Mouse (Mus musculus): ENCODE data around the gene Gm10334. TPM values are rescaled to one million over a fixed set of nuclear protein-coding genes. Genes with fewer than 3 reads are reported as not detected.
"Not testable (repeated sequence)": the region's sequence is repeated elsewhere in the genome, so short reads cannot be mapped to it uniquely, and the experiment has no call there.

Gm10334 gene
- 1.2 TPM in 1 of 2 replicates, not detected in the other for polyA plus RNA-seq (2014; fragmentation: Nextera tagmentation; extraction: Ambion mirVana)

- not testable (repeated sequence) for H3K9me3 ChIP-seq (ENCODE audit: control insufficient read depth, low read depth, low read length); H3K4me3 ChIP-seq (ENCODE audit: low read depth, low read length); H3K27me3 ChIP-seq (ENCODE audit: control insufficient read depth, insufficient read depth, low read length); H3K4me1 ChIP-seq (ENCODE audit: control insufficient read depth, insufficient read depth, low read length); H3K9ac ChIP-seq (replicated peaks; ENCODE audit: low read depth, low read length); ATAC-seq (ENCODE audit: insufficient number of reproducible peaks, insufficient read depth, low FRiP score, low read depth); H3K4me2 ChIP-seq (replicated peaks; ENCODE audit: low read depth, low read length); H3K27ac ChIP-seq (ENCODE audit: low read length); H3K36me3 ChIP-seq (ENCODE audit: control insufficient read depth, insufficient read depth, low read length)
These were observed at the start of gene Gm10334 for GRCm38 (mm10) chr6:41446045-41446444. TSS of gene Gm10334 (minus strand) at chr6:41446145.

GRCm38 (mm10) chr6:41458632-41459031 lies 12.7 kb upstream of the Gm10334 start, which contains the start of gene Prss1:
TSS of gene Prss1 (plus strand) at chr6:41458932.
- not testable (repeated sequence) for H3K9ac ChIP-seq (replicated peaks; ENCODE audit: low read depth, low read length); H3K27ac ChIP-seq (ENCODE audit: low read length); H3K4me3 ChIP-seq (ENCODE audit: low read depth, low read length); H3K9me3 ChIP-seq (ENCODE audit: control insufficient read depth, low read depth, low read length); ATAC-seq (ENCODE audit: insufficient number of reproducible peaks, insufficient read depth, low FRiP score, low read depth); H3K4me1 ChIP-seq (ENCODE audit: control insufficient read depth, insufficient read depth, low read length); H3K4me2 ChIP-seq (replicated peaks; ENCODE audit: low read depth, low read length); H3K27me3 ChIP-seq (ENCODE audit: control insufficient read depth, insufficient read depth, low read length); H3K36me3 ChIP-seq (ENCODE audit: control insufficient read depth, insufficient read depth, low read length)

- H3K4me1 ChIP-seq (ENCODE audit: control insufficient read depth, insufficient read depth, low read length); H3K4me2 ChIP-seq (replicated peaks; ENCODE audit: low read depth, low read length); H3K27ac ChIP-seq (ENCODE audit: low read length); H3K9ac ChIP-seq (replicated peaks; ENCODE audit: low read depth, low read length); ATAC-seq (ENCODE audit: insufficient number of reproducible peaks, insufficient read depth, low FRiP score, low read depth); H3K9me3 ChIP-seq (ENCODE audit: control insufficient read depth, low read depth, low read length); H3K36me3 ChIP-seq (ENCODE audit: control insufficient read depth, insufficient read depth, low read length); H3K4me3 ChIP-seq (ENCODE audit: low read depth, low read length); H3K27me3 ChIP-seq (ENCODE audit: control insufficient read depth, insufficient read depth, low read length): not testable (repeated sequence)
- WGBS = 100% methylated on average over 1 of the region's 2 CpGs
These were observed 3.7 kb downstream of the Gm10334 start for GRCm38 (mm10) chr6:41442261-41442660.

Other genes with a start within 250 kb of the Gm10334 start
- not detected in 2 replicates for gene Try4, start 143.9 kb downstream of the Gm10334 start, polyA plus RNA-seq (2014; fragmentation: Nextera tagmentation; extraction: Ambion mirVana)
- 2.9 TPM in 1 of 2 replicates, not detected in the other for gene Try5, start 129.3 kb downstream of the Gm10334 start, polyA plus RNA-seq (2014; fragmentation: Nextera tagmentation; extraction: Ambion mirVana)
- 5.0 TPM in 1 of 2 replicates, not detected in the other for gene Try10, start 92.0 kb downstream of the Gm10334 start, polyA plus RNA-seq (2014; fragmentation: Nextera tagmentation; extraction: Ambion mirVana)
- gene Prss3, start 68.5 kb downstream of the Gm10334 start, polyA plus RNA-seq (2014; fragmentation: Nextera tagmentation; extraction: Ambion mirVana) = 1.2 TPM in 1 of 2 replicates, not detected in the other
- 0.69 TPM in 1 of 2 replicates, not detected in the other for gene Gm5771, start 53.8 kb downstream of the Gm10334 start, polyA plus RNA-seq (2014; fragmentation: Nextera tagmentation; extraction: Ambion mirVana)
- gene Prss1, start 12.8 kb upstream of the Gm10334 start, polyA plus RNA-seq (2014; fragmentation: Nextera tagmentation; extraction: Ambion mirVana) = 3.3 TPM in 1 of 2 replicates, not detected in the other
- gene Prss2, start 75.6 kb upstream of the Gm10334 start, polyA plus RNA-seq (2014; fragmentation: Nextera tagmentation; extraction: Ambion mirVana) = 6.5 TPM in 1 of 2 replicates, not detected in the other
- gene Ephb6, start 159.3 kb upstream of the Gm10334 start, polyA plus RNA-seq (2014; fragmentation: Nextera tagmentation; extraction: Ambion mirVana) = 11.7 and 11.8 TPM in 2 replicates
- 5.7 and 6.7 TPM in 2 replicates for gene Trpv6, start 190.3 kb upstream of the Gm10334 start, polyA plus RNA-seq (2014; fragmentation: Nextera tagmentation; extraction: Ambion mirVana)
- gene Trpv5, start 234.6 kb upstream of the Gm10334 start, polyA plus RNA-seq (2014; fragmentation: Nextera tagmentation; extraction: Ambion mirVana) = not detected in 2 replicates
- gene Llcfc1, start 238.3 kb upstream of the Gm10334 start, polyA plus RNA-seq (2014; fragmentation: Nextera tagmentation; extraction: Ambion mirVana) = 0.48 TPM in 1 of 2 replicates, not detected in the other

Data from stomach, embryonic 14.5 days (tissue).